In the genomic region with DNA sequence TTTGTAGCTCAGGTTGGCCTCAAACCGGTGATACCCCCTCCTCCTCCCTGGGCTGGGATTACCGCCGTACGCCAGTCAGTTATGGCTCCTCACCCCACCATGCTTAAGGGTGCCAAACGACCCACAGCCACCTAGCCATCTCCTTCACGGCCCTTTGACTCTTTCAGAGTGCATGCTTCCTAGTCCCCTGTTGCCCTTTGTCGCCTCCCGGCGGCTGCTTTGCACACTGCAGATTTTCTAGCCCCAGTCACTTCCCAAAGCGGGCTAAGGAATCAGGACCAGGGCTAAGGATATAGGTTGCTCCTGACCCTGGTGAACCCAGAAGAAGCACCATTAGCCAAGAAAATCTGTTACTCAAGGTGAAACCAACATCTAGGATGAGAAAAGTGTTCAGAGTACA, we compare ENCODE assay signal across 8 mouse cellular contexts. TPM values are rescaled to one million over a fixed set of nuclear protein-coding genes. Genes with fewer than 3 reads are reported as not detected.
DNase-seq lines count a peak whose midpoint lies in the region; ATAC-seq lines count a peak whose summit lies in the region.

No protein-coding gene starts in this region.

- H3K4me2 ChIP-seq in limb, embryonic 11.5 days (ENCODE audit: low read depth, severe bottlenecking), result no peak overlapping the region

- no peak overlapping the region for H3K27ac ChIP-seq in limb, embryonic 11.5 days (replicated peaks; ENCODE audit: low read depth, low read length)

- no peak overlapping the region for H3K9ac ChIP-seq in limb, embryonic 11.5 days (ENCODE audit: low read length)

- H3K27me3 ChIP-seq in limb, embryonic 11.5 days (ENCODE audit: control insufficient read depth, insufficient read depth, low read length), result no peaks in the 10 kb centered on the region

- H3K36me3 ChIP-seq in limb, embryonic 11.5 days (ENCODE audit: control insufficient read depth, insufficient read depth, low read length), result no peaks in the 10 kb centered on the region

- H3K4me3 ChIP-seq in limb, embryonic 11.5 days (ENCODE audit: low read depth, low read length), result no peak overlapping the region

- peak; percentile 48 to 67 for DNase-seq in left cerebral cortex, adult 18-20 months (ENCODE audit: low spot score in 2 of 2)
- DNase-seq in left cerebral cortex, adult 11 months (ENCODE audit: low spot score), result no peak
- peak; percentile 52 for DNase-seq in MN1 (ENCODE audit: low spot score)
- DNase-seq in c-Kit-positive CD71-negative TER-119-negative erythroid progenitor cells, embryonic 14.5 days (ENCODE audit: low read depth), result peak; percentile 42
- peak; percentile 52 for DNase-seq in gastrocnemius, postnatal 25 days
- DNase-seq in limb, embryonic 11.5 days (ENCODE audit: low spot score), result peak; percentile 66
- DNase-seq in retina, embryonic 14.5 days (ENCODE audit: low spot score), result peak; percentile 80
- DNase-seq in yolk sac, embryonic 10.5 days (ENCODE audit: low spot score), result peak; percentile 16

- H3K9me3 ChIP-seq in limb, embryonic 11.5 days (ENCODE audit: control insufficient read depth, low read length), result no peaks in the 10 kb centered on the region

- no peak for ATAC-seq in limb, embryonic 11.5 days (ENCODE audit: insufficient number of reproducible peaks, low FRiP score, low TSS enrichment, low read depth)

- H3K4me1 ChIP-seq in limb, embryonic 11.5 days (ENCODE audit: control insufficient read depth, insufficient read depth, low read length), result no peaks in the 10 kb centered on the region

- WGBS in limb, embryonic 11.5 days, result 32% methylated on average over 10 of the region's 10 CpGs

RNA-seq across cellular contexts. Expression of gene Dyrk1b, which starts 34.9 kb away (rescaled TPM):
- 10 to 100 TPM; 39.6 to 40.6 TPM for total RNA-seq in left cerebral cortex, adult 18-20 months (2021)
- total RNA-seq in gastrocnemius, postnatal 25 days (2021), result 10 to 100 TPM; 91.6 to 95.8 TPM
- polyA plus RNA-seq in limb, embryonic 11.5 days (2014; fragmentation: Nextera tagmentation; extraction: Ambion mirVana), result 19.2 and 20.1 TPM in 2 replicates

RNA-seq across cellular contexts. Expression of gene Fbl, which starts 44.6 kb away (rescaled TPM):
- total RNA-seq in left cerebral cortex, adult 18-20 months (2021), result 10 to 100 TPM; 47.8 to 60.2 TPM
- total RNA-seq in gastrocnemius, postnatal 25 days (2021), result 10 to 100 TPM; 21.8 to 24.3 TPM
- polyA plus RNA-seq in limb, embryonic 11.5 days (2014; fragmentation: Nextera tagmentation; extraction: Ambion mirVana), result 55.7 and 56.1 TPM in 2 replicates

RNA-seq across cellular contexts. Expression of gene Eid2, which starts 53.5 kb away (rescaled TPM):
- total RNA-seq in left cerebral cortex, adult 18-20 months (2021), result 10 to 100 TPM; 62.3 to 65.2 TPM
- total RNA-seq in gastrocnemius, postnatal 25 days (2021), result 1 to 10 TPM; 5.0 to 5.2 TPM
- polyA plus RNA-seq in limb, embryonic 11.5 days (2014; fragmentation: Nextera tagmentation; extraction: Ambion mirVana), result 12.8 and 16.2 TPM in 2 replicates

Comparison
In these comparisons a context has a peak if more than half of its experiments do, and no peak if none do; other contexts are left out.
1. RNA of gene Eid2, which starts 53.5 kb away (total RNA-seq): 62.3 to 65.2 TPM in left cerebral cortex, adult 18-20 months; 5.0 to 5.2 TPM in gastrocnemius, postnatal 25 days; every median in the first group is over 10 times any median in the second.